Mouse (Mus musculus) embryonic facial prominence, embryonic 12.5 days (tissue): ENCODE data around the gene Tanc1. TPM values are rescaled to one million over a fixed set of nuclear protein-coding genes. Genes with fewer than 3 reads are reported as not detected.
"Not testable (repeated sequence)": the region's sequence is repeated elsewhere in the genome, so short reads cannot be mapped to it uniquely, and the experiment has no call there.

Experiments
- ATAC-seq: fragments of 200-750 bp; cut with Nextera tagmentation; 2 replicates; pipeline ENCODE4 v1.8.0; 2017; ENCODE audit not compliant: insufficient number of reproducible peaks, insufficient read depth, low FRiP score, low TSS enrichment
- H3K27ac ChIP-seq: fragments of 300-500 bp; sonication (generic); 2 replicates; pipeline ENCODE4 v1.5.1; 2016; ENCODE audit warnings: mild to moderate bottlenecking
- H3K27me3 ChIP-seq: fragments of 300-500 bp; sonication (generic); 2 replicates; pipeline ENCODE4 v1.6.1; 2016; ENCODE audit warnings: mild to moderate bottlenecking, moderate library complexity
- H3K36me3 ChIP-seq: fragments of 300-500 bp; sonication (generic); 2 replicates; pipeline ENCODE4 v1.6.1; 2016; ENCODE audit warnings: mild to moderate bottlenecking
- H3K4me1 ChIP-seq: fragments of 300-500 bp; sonication (generic); 2 replicates; pipeline ENCODE4 v1.6.1; 2016
- H3K4me2 ChIP-seq: fragments of 300-500 bp; sonication (generic); replicated peaks from 2 replicates; pipeline ENCODE4 v1.6.1; 2016; ENCODE audit warnings: mild to moderate bottlenecking, moderate library complexity
- H3K4me3 ChIP-seq: fragments of 300-500 bp; sonication (generic); 2 replicates; pipeline ENCODE4 v1.5.1; 2016; ENCODE audit warnings: mild to moderate bottlenecking
- H3K9ac ChIP-seq: fragments of 300-500 bp; sonication (generic); 2 replicates; pipeline ENCODE4 v1.6.1; 2016; ENCODE audit warnings: mild to moderate bottlenecking, moderate library complexity
- H3K9me3 ChIP-seq: fragments of 300-500 bp; sonication (generic); 2 replicates; pipeline ENCODE4 v1.6.1; 2016; ENCODE audit warnings: mild to moderate bottlenecking, moderate library complexity
- WGBS: fragments of 180-500 bp; shearing (Covaris S2); methylation state at CpG from one replicate; pipeline ENCODE4 v1.1.7; 2016; 5-methylcytosine and 5-hydroxymethylcytosine counted together
- polyA plus RNA-seq: library from polyadenylated mRNA; unstranded; fragments of >200 nt; fragmentation: Nextera tagmentation; extraction: Ambion mirVana; gene quantifications from 2 replicates; pipeline ENCODE4 v1.2.1, GENCODE M21; 2016

Tanc1 gene
- 36.5 and 37.5 TPM in 2 replicates for polyA plus RNA-seq

GRCm38 (mm10) chr2:59611831-59612732, at the start of gene Tanc1:
Gene Tanc1 (plus strand): TSS chr2:59612042.
- under 1% methylated on average over 86 of the region's 99 CpGs for WGBS
- peak within 1 kb of the TSS; percentile 86 for H3K4me2 ChIP-seq
- peaks cover 60% of the 10 kb centered on the region for H3K4me1 ChIP-seq
- H3K27me3 ChIP-seq = no peaks in the 10 kb centered on the region
- peak within 1 kb of the TSS; percentile 84 for H3K4me3 ChIP-seq
- peak; percentile 91 for ATAC-seq
- no peaks in the 10 kb centered on the region for H3K36me3 ChIP-seq
- H3K9me3 ChIP-seq = no peaks in the 10 kb centered on the region
- H3K27ac ChIP-seq = peak within 1 kb of the TSS; percentile 97
- H3K9ac ChIP-seq = peak within 1 kb of the TSS; percentile 88

GRCm38 (mm10) chr2:59562215-59562614, 49.6 kb upstream of the Tanc1 start:
- Histone ChIP-seq H3K36me3 (no peaks in the 10 kb centered on the region), H3K27ac (0 out of 2 replicates have a peak overlapping the region, but pooled peaks have one; percentile 50), H3K4me2 (no peak overlapping the region), H3K9ac (no peak overlapping the region), H3K27me3 (no peaks in the 10 kb centered on the region), H3K9me3 (0 out of 2 replicates have a peak, but pooled peaks cover 3% of the 10 kb centered on the region), H3K4me1 (peaks cover 21% of the 10 kb centered on the region), H3K4me3 (no peak overlapping the region)
- WGBS = 49% methylated on average over 4 of the region's 4 CpGs
- ATAC-seq = no peak

- H3K9ac ChIP-seq = no peak overlapping the region
- 0 out of 2 replicates have a peak overlapping the region, but pooled peaks have one; percentile 50 for H3K27ac ChIP-seq
- no peaks in the 10 kb centered on the region for H3K36me3 ChIP-seq
- peak overlapping the region; percentile 14 for H3K4me2 ChIP-seq
- no peak for ATAC-seq
- no peaks in the 10 kb centered on the region for H3K27me3 ChIP-seq
- 19% methylated on average over 5 of the region's 5 CpGs for WGBS
- peaks cover 21% of the 10 kb centered on the region for H3K4me1 ChIP-seq
- H3K9me3 ChIP-seq = 0 out of 2 replicates have a peak, but pooled peaks cover 3% of the 10 kb centered on the region
- H3K4me3 ChIP-seq = no peak overlapping the region
Observed at GRCm38 (mm10) chr2:59562696-59563095, 49.1 kb upstream of the Tanc1 start.

- H3K4me1 ChIP-seq = peaks cover 21% of the 10 kb centered on the region
- 90% methylated on average over 3 of the region's 10 CpGs for WGBS
- H3K9ac ChIP-seq, H3K4me2 ChIP-seq, H3K4me3 ChIP-seq, H3K9me3 ChIP-seq, H3K36me3 ChIP-seq, H3K27me3 ChIP-seq, H3K27ac ChIP-seq: not testable (repeated sequence)
- ATAC-seq = peak; percentile 32; the same call in 1 of the 2 replicates
Observed at GRCm38 (mm10) chr2:59564029-59564611, 47.7 kb upstream of the Tanc1 start.

GRCm38 (mm10) chr2:59564947-59565346, 46.9 kb upstream of the Tanc1 start:
- Histone ChIP-seq H3K27ac (no peak overlapping the region), H3K4me3 (no peak overlapping the region), H3K4me1 (peaks cover 21% of the 10 kb centered on the region), H3K27me3 (no peaks in the 10 kb centered on the region), H3K4me2 (no peak overlapping the region), H3K9me3 (0 out of 2 replicates have a peak, but pooled peaks cover 7% of the 10 kb centered on the region), H3K36me3 (no peaks in the 10 kb centered on the region), H3K9ac (no peak overlapping the region)
- ATAC-seq = no peak
- WGBS = 84% methylated on average over 4 of the region's 4 CpGs

GRCm38 (mm10) chr2:59580939-59581338, 30.9 kb upstream of the Tanc1 start:
- Histone ChIP-seq H3K4me1 (no peaks in the 10 kb centered on the region), H3K27me3 (no peaks in the 10 kb centered on the region), H3K4me2 (no peak overlapping the region), H3K9me3 (peaks cover 4% of the 10 kb centered on the region; the same call in 1 of the 2 replicates), H3K36me3 (no peaks in the 10 kb centered on the region), H3K4me3 (no peak overlapping the region), H3K27ac (no peak overlapping the region), H3K9ac (no peak overlapping the region)
- WGBS = 36% methylated on average over 7 of the region's 7 CpGs
- no peak for ATAC-seq

- ATAC-seq = no peak
- Histone ChIP-seq H3K27me3 (no peaks in the 10 kb centered on the region), H3K4me2 (no peak overlapping the region), H3K4me1 (no peaks in the 10 kb centered on the region), H3K4me3 (no peak overlapping the region), H3K27ac (no peak overlapping the region), H3K9ac (no peak overlapping the region), H3K36me3 (no peaks in the 10 kb centered on the region), H3K9me3 (peaks cover 4% of the 10 kb centered on the region; the same call in 1 of the 2 replicates)
- 91% methylated on average over 6 of the region's 6 CpGs for WGBS
Observed at GRCm38 (mm10) chr2:59583961-59584360, 27.9 kb upstream of the Tanc1 start.

GRCm38 (mm10) chr2:59587387-59588095, 24.3 kb upstream of the Tanc1 start:
- H3K27ac ChIP-seq = no peak overlapping the region
- H3K27me3 ChIP-seq = no peaks in the 10 kb centered on the region
- WGBS = 62% methylated on average over 10 of the region's 10 CpGs
- no peak overlapping the region for H3K4me3 ChIP-seq
- H3K4me1 ChIP-seq = no peaks in the 10 kb centered on the region
- no peak overlapping the region for H3K4me2 ChIP-seq
- H3K9ac ChIP-seq = no peak overlapping the region
- no peaks in the 10 kb centered on the region for H3K36me3 ChIP-seq
- peaks cover 4% of the 10 kb centered on the region; the same call in 1 of the 2 replicates for H3K9me3 ChIP-seq
- ATAC-seq = no peak

GRCm38 (mm10) chr2:59588096-59588405, 23.8 kb upstream of the Tanc1 start:
- Histone ChIP-seq H3K4me1 (no peaks in the 10 kb centered on the region), H3K9me3 (peaks cover 4% of the 10 kb centered on the region; the same call in 1 of the 2 replicates), H3K4me3 (no peak overlapping the region), H3K4me2 (no peak overlapping the region), H3K36me3 (no peaks in the 10 kb centered on the region), H3K27ac (no peak overlapping the region), H3K9ac (no peak overlapping the region), H3K27me3 (no peaks in the 10 kb centered on the region)
- ATAC-seq = no peak
- 75% methylated on average over 3 of the region's 3 CpGs for WGBS

- no peaks in the 10 kb centered on the region for H3K27me3 ChIP-seq
- 0 out of 2 replicates have a peak, but pooled peaks cover 6% of the 10 kb centered on the region for H3K4me1 ChIP-seq
- no peaks in the 10 kb centered on the region for H3K9me3 ChIP-seq
- no peak overlapping the region for H3K9ac ChIP-seq
- H3K27ac ChIP-seq = no peak overlapping the region
- WGBS = 61% methylated on average over 7 of the region's 7 CpGs
- no peak for ATAC-seq
- H3K36me3 ChIP-seq = no peaks in the 10 kb centered on the region
- H3K4me2 ChIP-seq = no peak overlapping the region
- H3K4me3 ChIP-seq = no peak overlapping the region
Observed at GRCm38 (mm10) chr2:59593341-59593902, 18.4 kb upstream of the Tanc1 start.

- no peak for ATAC-seq
- Histone ChIP-seq H3K4me3 (no peak overlapping the region), H3K9ac (no peak overlapping the region), H3K4me2 (no peak overlapping the region), H3K36me3 (no peaks in the 10 kb centered on the region), H3K4me1 (peaks cover 8% of the 10 kb centered on the region), H3K27me3 (no peaks in the 10 kb centered on the region), H3K9me3 (no peaks in the 10 kb centered on the region), H3K27ac (no peak overlapping the region)
- WGBS = 58% methylated on average over 6 of the region's 6 CpGs
Observed at GRCm38 (mm10) chr2:59594095-59594494, 17.7 kb upstream of the Tanc1 start.
